Comparison of ENCODE assay signal across 17 mouse cellular contexts in the genomic region with DNA sequence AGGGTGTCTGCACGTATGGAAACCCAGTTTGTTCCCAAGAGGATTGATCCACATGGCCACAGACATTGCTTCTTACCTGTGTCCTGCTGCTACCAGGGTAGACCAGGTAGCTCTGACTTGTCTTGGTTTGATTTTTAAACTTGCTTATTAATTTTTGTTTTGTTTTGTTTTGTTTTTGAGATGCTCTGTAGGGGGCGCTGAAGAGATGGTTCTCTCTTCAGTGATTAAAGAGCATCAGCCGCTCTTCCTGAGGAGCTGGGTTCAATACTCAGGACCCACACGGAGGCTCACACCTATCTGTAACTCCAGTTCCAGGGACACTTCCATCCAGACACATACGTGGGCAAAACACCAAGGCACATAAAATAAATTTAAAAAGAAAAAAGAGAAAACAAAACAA. TPM values are rescaled to one million over a fixed set of nuclear protein-coding genes. Genes with fewer than 3 reads are reported as not detected.
A peak's percentile ranks its signal among the peaks of the same experiment; 100 is the strongest.
DNase-seq lines count a peak whose midpoint lies in the region; ATAC-seq and TF ChIP-seq lines count a peak whose summit lies in the region.
"Had no signal": no experiment of that assay in that cellular context is flagged by ENCODE, and none has a peak within 500 bp of the region (broad histone marks: within the 10 kb centered on the region; RNA-seq: fewer than 3 reads in every experiment).

No protein-coding gene starts in this region.

- H3K9ac ChIP-seq in lung, embryonic 14.5 days = no peak overlapping the region
- no peak overlapping the region for H3K9ac ChIP-seq in stomach, postnatal 0 days (ENCODE audit: low read length)
- H3K9ac ChIP-seq in midbrain, embryonic 15.5 days = no peak overlapping the region
- H3K9ac ChIP-seq: limb, embryonic 12.5 days; liver, embryonic 14.5 days had no signal

- no peaks in the 10 kb centered on the region for H3K36me3 ChIP-seq in lung, embryonic 14.5 days (ENCODE audit: insufficient read depth)
- H3K36me3 ChIP-seq in stomach, postnatal 0 days (ENCODE audit: control insufficient read depth, insufficient read depth, low read length) = no peaks in the 10 kb centered on the region
- no peaks in the 10 kb centered on the region for H3K36me3 ChIP-seq in midbrain, embryonic 15.5 days (replicated peaks)
- H3K36me3 ChIP-seq: limb, embryonic 12.5 days had no signal

- intact Hi-C loops in gastrocnemius, adult 2 months (cut with DNase I) = no loop called here
- intact Hi-C loops in gastrocnemius, postnatal 14 days (cut with DNase I; ENCODE audit: low total_unique reads) = no loop called here
- intact Hi-C loops in left cerebral cortex, postnatal 4 days (cut with DNase I) = no loop called here

- ATAC-seq in lung, embryonic 14.5 days (ENCODE audit: insufficient read depth) = no peak
- ATAC-seq in stomach, postnatal 0 days (ENCODE audit: low FRiP score, low TSS enrichment) = no peak
- ATAC-seq in midbrain, embryonic 15.5 days (replicated peaks) = no peak
- ATAC-seq: activated CD4-positive, CD25-positive, alpha-beta regulatory T cell, adult 4 months; forebrain, embryonic 14.5 days had no signal

- TF ChIP-seq EP300 in stomach, postnatal 0 days (optimal IDR thresholded peaks at IDR 0.05) = no peak

- no peak overlapping the region for H3K4me3 ChIP-seq in gastrocnemius, adult 2 months
- H3K4me3 ChIP-seq in lung, embryonic 14.5 days (ENCODE audit: low read depth, low read length) = no peak overlapping the region
- no peak overlapping the region for H3K4me3 ChIP-seq in stomach, postnatal 0 days (ENCODE audit: low read depth, low read length)
- no peak overlapping the region for H3K4me3 ChIP-seq in midbrain, embryonic 15.5 days
- H3K4me3 ChIP-seq: limb, embryonic 12.5 days had no signal

- no peaks in the 10 kb centered on the region for H3K27me3 ChIP-seq in lung, embryonic 14.5 days (ENCODE audit: insufficient read depth, low read length)
- H3K27me3 ChIP-seq in stomach, postnatal 0 days (ENCODE audit: control insufficient read depth, insufficient read depth, low read length) = no peaks in the 10 kb centered on the region
- H3K27me3 ChIP-seq in midbrain, embryonic 15.5 days (replicated peaks) = no peaks in the 10 kb centered on the region
- H3K27me3 ChIP-seq: limb, embryonic 12.5 days had no signal

- no peak overlapping the region for H3K4me2 ChIP-seq in lung, embryonic 14.5 days
- no peak overlapping the region for H3K4me2 ChIP-seq in stomach, postnatal 0 days (replicated peaks; ENCODE audit: low read depth)
- no peak overlapping the region for H3K4me2 ChIP-seq in midbrain, embryonic 15.5 days
- H3K4me2 ChIP-seq: limb, embryonic 12.5 days had no signal

- 54% methylated on average over 5 of the region's 5 CpGs for WGBS in lung, embryonic 14.5 days
- WGBS in stomach, postnatal 0 days = 56% methylated on average over 5 of the region's 5 CpGs
- 62% methylated on average over 5 of the region's 5 CpGs for WGBS in midbrain, embryonic 15.5 days

- no peak for DNase-seq in gastrocnemius, adult 2 months
- no peak for DNase-seq in gastrocnemius, postnatal 14 days
- DNase-seq in lung, embryonic 14.5 days = peak; percentile 20
- no peak for DNase-seq in lung, postnatal 36 days
- peak; percentile 22 for DNase-seq in ZHBTc4 (ENCODE audit: low read depth, low spot score)
- no peak for DNase-seq in stomach, postnatal 0 days (ENCODE audit: low spot score)
- DNase-seq in left cerebral cortex, postnatal 4 days = no peak
- DNase-seq: cerebellum, adult 9-11 months; heart, postnatal 4 days; kidney, adult 9 months; thymus, postnatal 36 days had no signal

- peaks cover 12% of the 10 kb centered on the region for H3K4me1 ChIP-seq in lung, embryonic 14.5 days (ENCODE audit: insufficient read depth)
- no peaks in the 10 kb centered on the region for H3K4me1 ChIP-seq in stomach, postnatal 0 days (replicated peaks; ENCODE audit: control insufficient read depth, insufficient read depth)
- H3K4me1 ChIP-seq in midbrain, embryonic 15.5 days = no peaks in the 10 kb centered on the region
- H3K4me1 ChIP-seq: limb, embryonic 12.5 days had no signal

- peak; percentile 52 for TF ChIP-seq CTCF in gastrocnemius, adult 2 months (IDR thresholded peaks at IDR 0.05)
- TF ChIP-seq CTCF in lung, embryonic 14.5 days (IDR thresholded peaks at IDR 0.05; ENCODE audit: low read depth) = peak; percentile 17; the same call in 1 of the 2 replicates
- peak; percentile 36 for TF ChIP-seq CTCF in stomach, postnatal 0 days (IDR thresholded peaks at IDR 0.05; ENCODE audit: low read depth)

- no peak overlapping the region for H3K27ac ChIP-seq in gastrocnemius, adult 2 months
- no peak overlapping the region for H3K27ac ChIP-seq in lung, embryonic 14.5 days (ENCODE audit: low read depth)
- H3K27ac ChIP-seq in stomach, postnatal 0 days (replicated peaks) = no peak overlapping the region
- no peak overlapping the region for H3K27ac ChIP-seq in midbrain, embryonic 15.5 days
- H3K27ac ChIP-seq: limb, embryonic 12.5 days; liver, embryonic 14.5 days had no signal

- H3K9me3 ChIP-seq in lung, embryonic 14.5 days (ENCODE audit: low read depth, low read length) = no peaks in the 10 kb centered on the region
- H3K9me3 ChIP-seq in stomach, postnatal 0 days (ENCODE audit: control insufficient read depth, low read length) = no peaks in the 10 kb centered on the region
- no peaks in the 10 kb centered on the region for H3K9me3 ChIP-seq in midbrain, embryonic 15.5 days
- H3K9me3 ChIP-seq: limb, embryonic 12.5 days had no signal

RNA-seq across cellular contexts. Expression of gene Accsl, which starts 14.1 kb away (rescaled TPM):
- total RNA-seq in gastrocnemius, adult 2 months (2021) = not detected
- not detected for total RNA-seq in gastrocnemius, postnatal 14 days (2021)
- 0.16 and 0.22 TPM in 2 replicates for polyA plus RNA-seq in lung, embryonic 14.5 days (2014; fragmentation: Nextera tagmentation; extraction: Ambion mirVana)
- polyA plus RNA-seq in stomach, postnatal 0 days (2015; fragmentation: Nextera tagmentation; extraction: Ambion mirVana) = not detected in 2 replicates
- under 1 TPM in 1 of 2 experiments, not detected in 1; 0.68 TPM for total RNA-seq in left cerebral cortex, postnatal 4 days (2021)
- polyA plus RNA-seq in midbrain, embryonic 15.5 days (2015; fragmentation: Nextera tagmentation; extraction: Ambion mirVana) = 0.17 and 0.32 TPM in 2 replicates
- total RNA-seq: heart, postnatal 4 days had no signal
- polyA plus RNA-seq: activated CD4-positive, CD25-positive, alpha-beta regulatory T cell, adult 4 months; heart, embryonic 14.5 days; limb, embryonic 12.5 days had no signal

RNA-seq across cellular contexts. Expression of gene Accs, which starts 33.3 kb away (rescaled TPM):
- 1 to 10 TPM; 1.7 to 2.2 TPM for total RNA-seq in gastrocnemius, adult 2 months (2021)
- 1 to 10 TPM; 3.0 to 3.4 TPM for total RNA-seq in gastrocnemius, postnatal 14 days (2021)
- polyA plus RNA-seq in lung, embryonic 14.5 days (2014; fragmentation: Nextera tagmentation; extraction: Ambion mirVana) = 10.0 and 11.3 TPM in 2 replicates
- 4.7 and 5.0 TPM in 2 replicates for polyA plus RNA-seq in stomach, postnatal 0 days (2015; fragmentation: Nextera tagmentation; extraction: Ambion mirVana)
- 1 to 10 TPM; 6.7 to 7.4 TPM for total RNA-seq in left cerebral cortex, postnatal 4 days (2021)
- polyA plus RNA-seq in midbrain, embryonic 15.5 days (2015; fragmentation: Nextera tagmentation; extraction: Ambion mirVana) = 5.1 and 5.2 TPM in 2 replicates

Comparison
In these comparisons a context has a peak if more than half of its experiments do, and no peak if none do; other contexts are left out.
1. DNase-seq: peak in lung, embryonic 14.5 days (single experiment) and ZHBTc4 (single experiment); none in gastrocnemius, adult 2 months (single experiment), gastrocnemius, postnatal 14 days (single experiment), lung, postnatal 36 days (single experiment), stomach, postnatal 0 days (single experiment) and left cerebral cortex, postnatal 4 days (single experiment).
2. Peak in every context shown above with its lines, with median percentiles within 50 percentile points of each other: CTCF ChIP-seq.